Mouse (Mus musculus) c-Kit-negative CD71-positive TER-119-positive erythroid progenitor cells, embryonic 14.5 days (primary cell): ENCODE measurements around the gene Gucd1.
"Not testable (repeated sequence)": the region's sequence is repeated elsewhere in the genome, so short reads cannot be mapped to it uniquely, and the experiment has no call there.

Experiments used
- DNase-seq: peaks from one replicate; pipeline ENCODE4 v3.0.0-alpha.2; 2013; ENCODE audit warnings: low read depth, low spot score

The Gucd1 gene

GRCm38 (mm10) chr10:75503692-75504091 is 14.1 kb downstream of the Gucd1 start:
- DNase-seq, result no peak

GRCm38 (mm10) chr10:75501641-75502040 is 16.1 kb downstream of the Gucd1 start:
- no peak for DNase-seq

- DNase-seq, result no peak
These were observed 17.4 kb downstream of the Gucd1 start for GRCm38 (mm10) chr10:75500345-75500744.

DNA sequence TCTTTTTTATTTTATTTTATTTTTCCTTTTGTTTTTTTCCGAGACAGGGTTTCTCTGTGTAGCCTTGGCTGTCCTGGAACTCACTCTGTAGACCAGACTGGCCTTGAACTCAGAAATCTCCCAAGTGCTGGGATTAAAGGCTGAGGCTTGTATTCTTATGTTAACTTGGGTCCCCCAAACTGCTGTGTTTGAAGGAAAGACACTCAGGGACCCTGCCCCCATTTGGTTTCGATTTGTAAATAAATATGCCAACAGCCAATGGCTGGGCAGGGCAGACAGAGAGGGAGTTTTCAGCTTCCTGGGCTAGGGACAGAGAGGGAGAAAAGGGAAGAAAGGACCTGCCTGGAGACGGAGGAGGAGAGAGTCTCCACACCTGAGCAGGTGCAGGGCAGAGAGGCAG is 18.0 kb downstream of the Gucd1 start:
- no peak for DNase-seq

DNA sequence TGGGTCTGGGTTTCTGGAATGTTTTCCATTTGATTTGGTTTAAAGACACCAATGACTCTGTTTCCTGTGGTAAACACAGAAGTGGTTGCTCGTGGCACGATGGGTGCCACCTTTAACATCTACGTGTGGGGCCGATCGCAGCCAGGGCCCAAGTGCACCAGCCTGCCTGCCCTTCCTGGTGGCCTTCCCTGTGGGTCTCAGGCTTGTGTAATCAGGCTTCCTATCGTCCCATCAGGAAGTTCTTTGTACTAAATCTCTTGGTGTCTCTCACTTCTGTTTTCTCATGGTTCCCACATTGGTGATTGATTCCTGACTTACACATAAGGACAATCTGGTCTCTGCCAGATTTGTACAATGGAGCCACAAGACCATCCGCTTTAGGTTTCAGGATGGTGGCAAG is 18.6 kb downstream of the Gucd1 start:
- not testable (repeated sequence) for DNase-seq

DNA sequence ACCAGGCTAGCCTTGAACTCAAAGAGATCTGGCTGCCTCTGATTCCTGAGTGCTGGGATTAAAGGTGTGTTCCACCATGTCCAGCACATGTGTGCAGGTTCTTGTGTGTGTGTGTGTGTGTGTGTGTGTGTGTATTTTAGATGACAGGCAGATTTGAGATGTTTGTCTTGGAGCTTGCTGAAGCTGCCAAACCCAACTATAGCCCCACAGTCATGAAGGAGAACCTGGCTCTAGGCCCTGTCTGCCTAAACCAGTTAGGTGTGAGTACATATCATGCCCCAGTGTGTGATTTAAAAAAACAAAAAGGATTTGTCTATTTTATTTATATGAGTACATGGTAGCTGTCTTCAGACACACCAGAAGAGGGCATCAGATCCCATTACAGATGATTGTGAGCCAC is 21.9 kb downstream of the Gucd1 start:
- DNase-seq, result no peak

GRCm38 (mm10) chr10:75495304-75495703 is 22.5 kb downstream of the Gucd1 start:
- DNase-seq, result no peak

- DNase-seq, result no peak
These were observed 25.9 kb downstream of the Gucd1 start for GRCm38 (mm10) chr10:75491936-75492262.

- no peak for DNase-seq
These were observed 26.4 kb downstream of the Gucd1 start for GRCm38 (mm10) chr10:75491234-75491935.

- DNase-seq, result no peak
These were observed 27.0 kb downstream of the Gucd1 start for GRCm38 (mm10) chr10:75490731-75491130.

DNA sequence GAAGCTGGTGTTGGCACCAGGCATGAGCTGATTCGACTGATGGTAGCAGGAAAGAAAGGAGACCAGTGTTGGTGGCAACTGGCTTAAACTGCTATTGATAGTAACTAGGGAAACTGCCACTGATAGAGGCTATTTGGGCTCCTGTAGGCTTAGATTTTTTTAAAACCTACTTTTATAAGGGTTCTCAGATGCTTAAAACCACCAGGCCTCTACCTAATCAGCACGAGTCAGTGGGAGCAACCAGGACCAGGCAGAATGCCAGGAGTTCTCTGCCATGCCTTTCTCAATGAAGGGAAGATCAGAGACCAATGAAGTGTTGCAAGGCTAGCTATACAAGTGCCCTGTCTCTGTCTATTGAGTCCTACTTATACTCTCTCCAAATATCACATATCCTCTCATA is 28.2 kb downstream of the Gucd1 start:
- DNase-seq, result no peak

- DNase-seq, result no peak
These were observed 30.6 kb downstream of the Gucd1 start for GRCm38 (mm10) chr10:75487131-75487530.

- DNase-seq, result peak; percentile 62
These were observed 31.4 kb downstream of the Gucd1 start for GRCm38 (mm10) chr10:75486086-75486979.

GRCm38 (mm10) chr10:75484767-75485166 is 33.0 kb downstream of the Gucd1 start:
- no peak for DNase-seq

DNA sequence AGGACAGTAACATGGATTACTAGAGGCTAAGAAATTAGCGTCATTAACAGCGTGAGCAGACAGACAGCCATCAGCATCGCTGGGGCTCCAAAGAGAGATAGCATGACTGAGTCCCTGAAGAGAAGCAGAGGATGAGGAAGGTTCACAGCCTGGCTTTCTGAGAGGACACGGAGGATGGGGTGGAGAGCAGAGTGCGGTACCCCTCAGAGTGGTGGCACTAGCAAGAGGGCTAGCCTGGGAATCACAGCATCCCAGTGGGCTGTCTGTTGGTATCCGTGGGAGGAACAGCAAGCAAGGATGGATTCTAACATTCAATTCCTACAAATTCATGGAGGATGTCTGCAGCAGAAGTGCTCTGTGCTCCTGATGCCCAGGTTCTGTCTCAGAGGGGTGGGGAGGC is 33.7 kb downstream of the Gucd1 start:
- no peak for DNase-seq

GRCm38 (mm10) chr10:75482919-75483483 is 34.8 kb downstream of the Gucd1 start:
- no peak for DNase-seq

DNA sequence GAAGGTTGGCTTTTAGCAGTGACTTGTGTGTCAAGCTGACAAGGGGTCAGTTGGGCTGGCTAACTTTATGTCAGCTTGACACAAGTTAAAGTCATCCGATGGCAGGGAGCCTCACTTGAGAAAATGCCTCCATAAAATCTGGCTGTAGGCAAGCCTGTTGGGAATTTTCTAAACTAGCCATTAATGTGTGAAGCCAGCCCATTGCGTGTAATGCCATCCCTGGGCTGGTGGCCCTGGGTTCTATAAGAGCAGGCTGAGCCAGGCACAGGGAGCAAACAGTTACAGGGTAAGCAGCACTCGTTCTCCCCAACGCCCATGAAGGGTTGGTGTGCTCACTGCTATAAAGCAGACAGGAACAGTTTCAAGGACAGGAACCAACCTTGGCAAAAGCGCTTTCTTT is 35.5 kb downstream of the Gucd1 start:
- DNase-seq, result no peak

- DNase-seq, result no peak
These were observed 36.1 kb downstream of the Gucd1 start for GRCm38 (mm10) chr10:75481703-75482102.

DNA sequence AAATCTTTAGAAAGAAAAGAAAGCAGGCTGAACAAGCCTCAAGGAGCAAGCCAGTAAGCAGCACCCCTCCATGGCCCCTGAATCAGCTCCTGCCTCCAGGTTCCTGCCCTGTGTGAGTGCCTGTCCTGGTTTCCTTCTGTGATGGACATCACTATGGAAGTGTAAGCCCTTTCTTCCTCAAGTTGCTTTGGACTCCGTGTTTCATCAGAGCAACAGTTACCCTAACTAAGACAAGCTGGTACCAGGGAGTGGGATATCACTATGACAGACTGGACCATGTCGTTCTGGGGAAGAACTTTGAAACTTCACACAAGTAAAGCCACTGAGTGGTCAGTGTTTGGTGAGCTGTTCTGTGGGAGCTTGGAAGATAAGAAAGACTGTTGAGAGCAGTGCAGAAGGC is 37.8 kb downstream of the Gucd1 start:
- no peak for DNase-seq

DNA sequence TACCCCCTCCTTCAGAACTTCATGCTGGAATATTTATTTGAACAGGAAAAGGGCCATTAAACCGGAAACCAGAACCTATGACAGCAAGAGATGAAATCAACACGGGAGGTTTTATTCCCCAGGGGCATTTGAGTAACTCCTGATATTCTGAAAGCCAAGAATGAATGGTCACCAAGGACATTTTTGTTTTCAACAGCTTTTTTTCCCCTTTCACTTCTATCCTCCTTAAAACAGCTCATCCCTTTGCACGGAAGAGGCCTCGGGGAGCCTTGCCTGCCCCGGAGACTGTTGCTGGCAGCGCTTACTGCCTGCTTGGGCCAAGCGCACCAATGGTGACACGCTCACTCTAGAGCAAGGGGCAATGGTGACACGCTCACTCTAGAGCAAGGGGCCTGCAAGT is 40.7 kb downstream of the Gucd1 start:
- DNase-seq, result no peak

DNA sequence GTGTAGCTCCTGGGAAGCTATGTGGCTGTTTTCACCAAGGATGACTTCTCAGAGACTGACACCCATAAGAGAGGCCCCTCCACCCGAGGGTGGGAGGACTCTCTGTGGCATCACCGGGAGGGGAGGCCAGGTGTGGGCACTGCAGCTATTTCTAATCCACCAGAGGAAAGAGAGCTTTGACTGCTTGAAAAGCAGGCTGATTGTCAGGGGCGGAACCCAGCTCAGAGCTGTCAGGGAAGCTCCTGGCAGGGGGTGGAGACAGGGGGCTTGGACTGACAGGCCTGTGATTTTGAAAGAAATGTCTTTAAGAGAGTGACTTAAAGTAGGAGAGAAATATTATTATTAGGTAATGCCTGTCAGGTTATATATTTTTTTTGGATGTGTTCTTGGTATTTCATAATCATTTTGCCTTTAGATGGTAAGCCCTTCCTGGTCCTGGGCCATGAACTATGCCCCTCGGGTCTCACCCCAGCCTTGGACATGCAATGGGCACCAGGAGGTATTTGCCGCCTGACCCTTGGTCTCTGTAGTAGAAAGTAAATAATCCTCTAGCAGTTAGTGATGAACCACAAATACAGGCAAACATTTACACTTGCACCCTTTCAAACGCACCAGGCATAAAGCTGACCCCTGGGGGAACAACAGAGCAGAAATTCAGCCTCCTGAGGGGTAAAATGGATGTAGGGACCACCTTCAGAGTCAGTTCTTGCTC is 42.5 kb downstream of the Gucd1 start:
- DNase-seq, result not testable (repeated sequence)

- DNase-seq, result no peak
These were observed 43.2 kb downstream of the Gucd1 start for GRCm38 (mm10) chr10:75474571-75474970.
